Mouse (Mus musculus) heart, postnatal 0 days (tissue): ENCODE measurements at regions not wholly inside any gene's neighbourhood (a gene's known extent, or its start where the extent isn't known, plus 50 kb on each side); places are given as distances from the start of the nearest gene placed in this dataset.
"Not testable (repeated sequence)": the region's sequence is repeated elsewhere in the genome, so short reads cannot be mapped to it uniquely, and the experiment has no call there.

ENCODE experiments used
- ATAC-seq: fragments of 200-750 bp; cut with Nextera tagmentation; 2 replicates; pipeline ENCODE4 v1.8.0; 2017; ENCODE audit warnings: low read depth, moderate number of reproducible peaks, moderate library complexity; ENCODE audit not compliant: insufficient read depth
- DNase-seq: peaks from one replicate; pipeline ENCODE4 v3.0.0-alpha.2; 2016; ENCODE audit warnings: low spot score
- H3K27ac ChIP-seq: fragments of 300-500 bp; sonication (generic); 2 replicates; pipeline ENCODE4 v1.5.1; 2014; ENCODE audit warnings: low read depth, mild to moderate bottlenecking
- H3K27me3 ChIP-seq: fragments of 300-500 bp; sonication (generic); 2 replicates; pipeline ENCODE4 v1.6.1; 2014; ENCODE audit warnings: low read length, mixed read lengths; ENCODE audit not compliant: control insufficient read depth, insufficient read depth
- H3K36me3 ChIP-seq: fragments of 300-500 bp; sonication (generic); replicated peaks from 2 replicates; pipeline ENCODE4 v1.6.1; 2014; ENCODE audit warnings: low read length, mixed read lengths; ENCODE audit not compliant: control insufficient read depth, insufficient read depth
- H3K4me1 ChIP-seq: fragments of 300-500 bp; sonication (generic); 2 replicates; pipeline ENCODE4 v1.6.1; 2014; ENCODE audit warnings: antibody characterized with exemption; ENCODE audit not compliant: control insufficient read depth, insufficient read depth
- H3K4me2 ChIP-seq: fragments of 300-500 bp; sonication (generic); 2 replicates; pipeline ENCODE4 v1.6.1; 2014; ENCODE audit warnings: low read depth, mild to moderate bottlenecking, low read length, moderate library complexity
- H3K4me3 ChIP-seq: fragments of 300-500 bp; sonication (generic); 2 replicates; pipeline ENCODE4 v1.5.1; 2014; ENCODE audit warnings: low read depth, low read length
- H3K9ac ChIP-seq: fragments of 300-500 bp; sonication (generic); replicated peaks from 2 replicates; pipeline ENCODE4 v1.6.1; 2014; ENCODE audit warnings: low read depth, low read length, mixed read lengths
- H3K9me3 ChIP-seq: fragments of 300-500 bp; sonication (generic); replicated peaks from 2 replicates; pipeline ENCODE4 v1.6.1; 2016; ENCODE audit warnings: low read length; ENCODE audit not compliant: control insufficient read depth
- CTCF ChIP-seq: IDR thresholded peaks from 2 replicates; pipeline ENCODE4 v1.5.1; 2016; ENCODE audit warnings: antibody characterized with exemption, control low read depth, low read depth
- EP300 ChIP-seq: IDR thresholded peaks from 2 replicates; pipeline ENCODE4 v1.6.1; 2016; ENCODE audit warnings: antibody characterized with exemption, low read depth
- WGBS: fragments of 180-500 bp; shearing (Covaris S2); extraction: QIAGEN DNeasy Blood & Tissue Kit; methylation state at CpG from one replicate; pipeline ENCODE4 v1.1.7; 2014; 5-methylcytosine and 5-hydroxymethylcytosine counted together

DNA sequence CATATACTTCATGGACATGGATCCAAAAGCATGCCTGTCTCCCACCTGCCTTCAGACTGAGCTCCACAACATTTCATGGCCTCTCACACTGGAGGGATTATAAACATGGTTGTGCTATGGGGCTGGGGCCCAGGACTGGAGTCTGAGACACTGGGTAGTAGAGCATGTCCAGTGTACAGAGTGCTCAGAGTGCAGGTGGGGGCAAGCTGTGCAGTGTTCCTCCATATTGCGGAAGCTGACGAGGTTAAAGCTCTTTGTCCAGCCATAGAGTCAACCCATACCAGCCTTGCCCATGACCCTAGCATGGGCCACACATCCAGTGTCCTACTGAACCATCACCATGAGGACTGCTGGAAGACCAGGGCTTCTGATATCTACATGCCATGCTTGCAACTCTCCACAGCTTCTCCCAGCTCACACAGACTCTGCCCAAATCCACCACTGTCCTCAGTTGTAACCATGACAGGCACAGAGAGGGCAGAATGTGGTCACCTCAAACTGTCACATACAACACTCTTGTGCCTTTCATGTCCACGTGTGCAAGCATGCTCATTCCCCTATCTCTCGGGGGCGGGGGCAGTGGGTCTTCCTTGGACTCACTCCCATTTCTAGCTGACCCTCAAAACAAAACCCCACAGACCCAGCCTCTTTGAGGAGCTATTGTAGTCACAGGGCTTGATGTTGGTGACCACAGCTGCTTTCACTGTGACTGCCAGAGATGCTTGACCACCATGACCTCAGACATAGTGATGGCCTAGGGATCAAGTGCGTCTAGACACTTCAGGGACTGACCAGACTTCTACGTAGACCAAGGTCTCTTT is 55.9 kb downstream of the Tmem121 start:
- Histone ChIP-seq H3K36me3 (no peaks in the 10 kb centered on the region), H3K9ac (no peak overlapping the region), H3K27ac (no peak overlapping the region), H3K4me1 (no peaks in the 10 kb centered on the region), H3K9me3 (no peaks in the 10 kb centered on the region), H3K4me3 (no peak overlapping the region), H3K27me3 (no peaks in the 10 kb centered on the region), H3K4me2 (no peak overlapping the region)
- WGBS: 79% methylated on average over 7 of the region's 7 CpGs
- ATAC-seq: no peak
- TF ChIP-seq EP300: no peak
- DNase-seq: no peak

DNA sequence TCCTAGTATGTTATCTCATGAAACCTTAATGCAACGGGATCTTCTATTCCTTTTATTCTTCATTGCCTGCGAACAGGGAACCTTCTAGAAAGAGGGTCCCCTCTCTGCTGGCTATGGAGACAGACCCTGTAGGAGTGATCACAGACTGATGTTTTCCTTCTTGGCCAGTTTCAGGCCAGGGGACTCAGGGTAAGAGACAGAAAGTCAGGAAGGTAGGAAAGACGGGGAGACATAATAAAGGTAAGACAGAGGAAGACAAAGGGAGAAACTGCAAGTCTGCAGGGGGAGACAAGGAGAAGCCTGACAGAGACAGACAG is 56.4 kb downstream of the Tmem121 start:
- ATAC-seq: no peak
- H3K4me3 ChIP-seq: no peak overlapping the region
- no peak for TF ChIP-seq EP300
- TF ChIP-seq CTCF: no peak
- H3K4me2 ChIP-seq: no peak overlapping the region
- H3K36me3 ChIP-seq: no peaks in the 10 kb centered on the region
- no peaks in the 10 kb centered on the region for H3K9me3 ChIP-seq
- no peaks in the 10 kb centered on the region for H3K4me1 ChIP-seq
- H3K27ac ChIP-seq: no peak overlapping the region
- DNase-seq: no peak
- H3K9ac ChIP-seq: no peak overlapping the region
- H3K27me3 ChIP-seq: no peaks in the 10 kb centered on the region
- 69% methylated on average over 3 of the region's 3 CpGs for WGBS

DNA sequence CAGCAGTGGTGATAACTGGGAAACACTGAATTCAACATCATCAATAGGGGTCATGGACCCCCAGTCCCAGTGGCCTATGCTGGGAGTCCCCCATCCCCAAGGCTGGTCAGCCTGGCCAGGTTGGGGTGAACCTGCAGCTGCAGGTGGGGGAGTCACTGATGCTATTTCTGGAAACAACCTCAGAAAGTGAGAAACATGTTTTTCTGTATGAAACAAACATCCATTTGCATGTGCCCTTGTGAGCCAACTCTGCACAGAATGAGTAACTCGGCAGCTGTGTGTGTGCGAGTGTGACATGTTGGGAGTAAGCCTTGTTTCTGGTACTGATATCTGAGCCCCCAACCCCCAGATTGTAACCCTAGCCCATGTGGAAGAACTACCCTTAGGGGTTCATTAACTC is 59.0 kb downstream of the Tmem121 start:
- no peak overlapping the region for H3K9ac ChIP-seq
- TF ChIP-seq CTCF: no peak
- no peak for TF ChIP-seq EP300

DNA sequence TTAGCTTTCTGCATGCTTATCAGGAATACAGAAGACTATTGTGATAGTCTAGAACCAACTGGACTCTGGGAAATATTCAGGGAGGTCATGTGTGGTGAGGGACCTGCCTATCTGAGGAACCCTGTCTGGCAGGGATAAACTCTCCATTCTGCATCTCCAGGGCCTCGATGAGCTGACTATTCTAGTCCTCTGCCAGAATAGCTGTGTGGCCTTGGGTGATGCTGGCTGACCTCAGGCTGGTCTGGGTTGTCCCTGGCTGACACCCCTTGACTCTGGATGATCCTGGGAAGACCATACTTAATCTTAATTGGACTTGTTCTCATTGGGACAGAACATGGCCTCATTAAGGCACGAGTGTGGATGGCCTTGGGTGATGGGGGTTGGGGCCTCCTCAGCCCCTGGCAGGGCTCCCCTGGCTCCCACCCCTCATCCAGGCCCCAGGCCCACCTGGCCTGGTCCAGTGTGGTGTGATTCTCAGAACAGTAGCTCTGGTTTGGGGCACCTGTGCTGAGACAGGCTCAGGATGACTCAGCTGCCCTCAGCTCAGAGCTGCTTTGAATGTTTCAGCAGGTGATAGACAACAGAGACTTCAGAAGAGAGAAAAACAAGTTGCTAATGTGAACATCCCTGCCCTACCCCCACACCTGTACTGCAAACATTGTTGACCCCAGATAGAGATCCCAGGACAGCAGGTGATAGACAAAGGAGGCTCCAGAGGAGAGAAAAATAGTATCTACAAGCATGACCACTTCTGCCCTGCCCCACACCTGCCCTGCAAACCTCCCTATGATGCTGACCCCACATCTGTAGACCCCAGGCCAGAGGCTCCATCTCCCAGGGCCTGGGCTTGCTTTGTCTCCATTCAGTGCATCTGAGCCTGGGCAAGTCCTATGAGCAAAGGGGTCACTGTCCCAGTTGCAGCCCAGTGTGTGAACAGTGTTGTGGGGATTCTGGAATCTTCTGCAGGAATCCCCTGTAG is 68.0 kb downstream of the Tmem121 start:
- not testable (repeated sequence) for H3K27me3 ChIP-seq, H3K4me1 ChIP-seq, H3K27ac ChIP-seq, H3K9ac ChIP-seq, ATAC-seq, H3K36me3 ChIP-seq, H3K4me3 ChIP-seq, DNase-seq, H3K4me2 ChIP-seq, H3K9me3 ChIP-seq
- WGBS: 56% methylated on average over 2 of the region's 2 CpGs

More for the DNA sequence above, 59.0 kb downstream of the Tmem121 start:
- Histone ChIP-seq H3K4me2 (no peak overlapping the region), H3K4me1 (no peaks in the 10 kb centered on the region), H3K27ac (no peak overlapping the region), H3K27me3 (no peaks in the 10 kb centered on the region), H3K36me3 (no peaks in the 10 kb centered on the region), H3K9me3 (no peaks in the 10 kb centered on the region), H3K4me3 (no peak overlapping the region)
- ATAC-seq (no peak), DNase-seq (no peak)
- 84% methylated on average over 2 of the region's 2 CpGs for WGBS

DNA sequence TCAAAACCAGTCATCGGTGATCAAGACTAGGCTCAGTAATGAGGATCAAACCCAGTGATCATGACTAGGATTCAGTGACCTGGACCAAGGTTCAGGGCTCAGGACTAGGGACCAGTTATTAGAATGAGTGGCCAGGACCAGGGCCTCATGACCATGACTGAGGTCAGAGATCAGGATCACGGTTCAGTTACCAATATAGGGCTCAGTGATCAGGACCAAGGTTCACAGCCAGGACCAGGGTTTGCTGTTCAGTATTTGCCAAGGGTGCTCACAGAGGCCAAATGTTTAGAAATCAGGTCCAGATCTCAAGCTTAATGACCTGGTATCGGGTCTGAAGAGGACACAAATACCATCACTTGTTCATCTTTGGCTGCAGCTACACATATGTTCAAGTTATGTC is 69.6 kb downstream of the Tmem121 start:
- TF ChIP-seq EP300: no peak
- no peak for TF ChIP-seq CTCF
- Histone ChIP-seq H3K4me2 (no peak overlapping the region), H3K9me3 (no peaks in the 10 kb centered on the region), H3K27me3 (no peaks in the 10 kb centered on the region), H3K36me3 (no peaks in the 10 kb centered on the region), H3K27ac (no peak overlapping the region), H3K4me3 (no peak overlapping the region), H3K4me1 (no peaks in the 10 kb centered on the region), H3K9ac (no peak overlapping the region)
- no peak for DNase-seq
- WGBS: 89% methylated on average over 3 of the region's 3 CpGs
- no peak for ATAC-seq
